Mouse (Mus musculus) retina, postnatal 1 day (tissue): ENCODE measurements around the gene Sntg2.
A peak's percentile ranks its signal among the peaks of the same experiment; 100 is the strongest.

Source experiments
- DNase-seq: peaks from one replicate; pipeline ENCODE4 v3.0.0-alpha.2; 2012

Gene Sntg2

DNA sequence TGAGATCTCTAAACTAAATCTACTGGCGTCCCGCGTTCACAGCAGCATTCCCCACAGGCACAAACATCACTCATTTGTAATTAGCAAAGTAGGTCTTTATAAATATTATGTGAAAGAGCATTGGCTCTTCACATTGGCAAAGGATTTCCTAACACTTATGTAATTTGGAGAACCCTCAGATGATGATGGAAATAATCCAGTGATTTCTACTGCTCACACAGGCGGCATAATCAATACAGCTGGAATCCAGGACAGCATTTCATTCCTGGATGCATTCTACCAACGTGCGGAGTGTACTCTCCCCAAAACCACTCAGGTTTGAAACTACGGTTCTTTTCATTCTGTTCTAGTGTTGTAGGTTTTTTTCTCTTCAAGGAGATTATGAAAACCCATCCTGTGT is 172.6 kb downstream of the Sntg2 start:
- no peak for DNase-seq

DNA sequence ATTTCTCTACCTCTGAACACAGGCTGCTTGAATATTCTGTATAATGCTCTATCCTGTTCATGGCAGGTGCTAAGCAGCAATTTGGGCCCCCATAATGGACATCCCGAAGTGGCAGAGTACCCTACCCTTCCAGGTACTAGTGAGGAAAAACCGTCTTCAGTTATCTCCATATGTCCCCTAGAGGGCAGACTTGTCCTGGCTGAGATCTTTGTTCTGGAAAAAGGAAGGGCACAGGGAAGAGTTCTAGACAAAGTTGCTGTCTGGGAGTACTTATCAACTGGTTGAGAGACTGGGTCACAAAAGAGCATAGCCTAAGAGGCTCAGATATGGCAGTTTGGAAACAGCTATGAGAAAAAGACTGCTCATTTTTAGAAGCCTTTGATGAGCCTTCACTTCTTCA is 173.4 kb downstream of the Sntg2 start:
- peak; percentile 59 for DNase-seq

DNA sequence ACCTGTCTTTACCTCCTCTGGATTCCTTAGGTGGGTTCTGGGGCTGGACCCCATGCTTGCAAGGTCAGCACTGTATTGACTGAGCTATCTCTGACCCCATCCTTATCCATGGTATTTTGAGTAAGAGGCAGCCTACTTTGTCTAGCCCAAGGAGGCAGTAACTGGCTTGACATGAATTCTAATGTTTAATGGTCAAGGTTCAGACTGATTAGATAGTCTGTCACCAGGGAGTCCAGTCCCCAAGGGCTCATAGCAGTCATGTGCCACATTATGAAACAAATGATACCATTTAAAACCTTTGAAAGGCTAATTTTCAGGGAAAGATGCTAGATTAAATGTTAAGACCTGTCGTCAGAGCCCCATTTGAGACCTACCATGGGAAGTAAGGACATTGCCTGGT is 174.9 kb downstream of the Sntg2 start:
- DNase-seq: no peak

DNA sequence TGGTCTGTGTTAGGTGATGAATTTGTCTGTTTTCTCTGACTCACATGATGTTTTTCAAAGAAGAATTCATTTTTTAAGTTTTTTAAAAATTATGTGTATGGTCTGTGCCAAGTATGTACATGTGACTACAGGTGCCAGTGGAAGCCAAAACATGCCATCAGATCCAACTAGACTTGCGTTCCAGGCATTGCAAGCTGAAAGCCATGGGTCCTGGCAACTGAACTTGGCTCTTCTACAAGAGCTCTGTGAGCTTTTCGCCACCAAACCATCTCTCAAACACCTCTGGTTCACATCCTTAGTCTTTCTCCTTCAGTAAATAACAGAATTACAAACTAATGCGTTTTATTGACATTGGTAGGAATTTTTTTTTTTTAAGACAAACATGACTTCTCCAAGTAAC is 191.5 kb downstream of the Sntg2 start:
- no peak for DNase-seq

DNA sequence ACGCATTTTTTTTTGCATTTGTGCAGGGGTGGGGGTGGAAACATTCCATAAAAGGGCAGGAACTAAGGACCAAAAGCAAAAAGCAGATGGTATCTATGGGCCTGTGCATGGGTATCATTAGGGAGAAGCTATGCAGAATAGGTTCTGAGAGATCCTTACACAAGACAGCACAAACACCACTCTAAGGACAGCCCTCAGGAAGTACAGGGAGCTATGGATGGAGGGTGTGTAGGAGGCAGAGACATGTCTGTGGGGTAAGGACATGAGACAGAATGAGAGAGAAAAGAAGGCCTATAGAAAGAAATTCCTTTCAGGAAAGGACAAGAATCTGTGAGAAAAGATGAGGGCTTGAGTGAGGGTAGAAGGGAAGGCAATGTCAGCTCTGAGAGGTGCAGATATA is 193.6 kb downstream of the Sntg2 start:
- DNase-seq: no peak

DNA sequence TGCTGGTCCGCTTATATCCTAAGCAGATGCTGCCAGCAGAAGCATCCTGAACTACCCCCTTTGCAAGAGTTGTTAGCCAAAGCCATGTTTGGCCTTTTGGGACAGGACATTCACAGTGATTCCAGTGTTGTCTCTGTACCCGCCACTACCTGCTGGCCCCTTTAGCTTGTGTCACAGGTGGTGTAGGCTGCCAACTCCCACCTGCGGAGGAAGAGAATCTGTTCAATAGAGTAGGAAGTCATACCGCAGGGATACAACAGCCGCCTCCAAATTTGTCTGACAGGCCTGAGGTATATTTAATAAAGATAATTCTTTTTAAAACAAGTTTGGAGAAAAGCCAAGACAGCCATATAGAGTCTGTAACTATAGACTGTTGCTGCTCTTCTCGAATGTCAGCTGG is 195.2 kb downstream of the Sntg2 start:
- DNase-seq: no peak

DNA sequence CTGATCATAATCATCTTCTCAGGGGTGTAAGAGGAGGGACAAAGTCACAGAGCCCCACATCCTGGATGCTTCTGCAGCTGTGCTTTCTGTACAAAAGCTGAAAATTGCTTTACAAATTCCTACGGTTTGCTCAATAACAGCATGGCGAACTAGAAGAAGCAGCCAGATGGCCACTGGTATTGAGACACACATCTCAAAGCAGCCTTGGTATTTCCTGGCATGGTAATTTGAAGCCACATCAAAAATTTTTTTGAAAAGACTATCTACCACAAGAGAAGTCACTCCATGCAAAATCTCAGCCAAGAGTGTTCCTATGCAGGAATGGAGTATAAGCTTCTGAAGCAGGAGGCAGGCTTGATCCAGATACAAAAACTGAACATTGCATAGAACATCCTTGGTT is 195.6 kb downstream of the Sntg2 start:
- no peak for DNase-seq

DNA sequence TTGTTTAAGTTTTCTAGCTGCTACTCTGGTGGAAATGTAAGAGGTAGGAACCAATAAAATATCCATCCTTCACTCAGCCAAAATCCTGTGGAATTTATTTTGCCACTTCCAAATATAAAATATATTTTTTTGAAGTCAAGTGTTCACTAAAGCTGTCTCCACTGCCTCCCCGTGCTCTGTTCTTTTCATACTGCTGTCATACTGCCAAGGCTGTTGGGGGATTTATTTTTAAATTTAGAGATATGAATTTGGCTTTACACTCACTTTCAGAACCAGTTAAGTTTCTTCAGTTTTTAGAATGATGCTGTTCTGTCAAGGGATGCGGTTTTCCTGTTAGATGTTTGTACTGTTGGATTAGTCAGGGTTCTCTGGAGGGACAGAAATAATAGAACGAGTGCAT is 204.7 kb downstream of the Sntg2 start:
- DNase-seq: no peak

DNA sequence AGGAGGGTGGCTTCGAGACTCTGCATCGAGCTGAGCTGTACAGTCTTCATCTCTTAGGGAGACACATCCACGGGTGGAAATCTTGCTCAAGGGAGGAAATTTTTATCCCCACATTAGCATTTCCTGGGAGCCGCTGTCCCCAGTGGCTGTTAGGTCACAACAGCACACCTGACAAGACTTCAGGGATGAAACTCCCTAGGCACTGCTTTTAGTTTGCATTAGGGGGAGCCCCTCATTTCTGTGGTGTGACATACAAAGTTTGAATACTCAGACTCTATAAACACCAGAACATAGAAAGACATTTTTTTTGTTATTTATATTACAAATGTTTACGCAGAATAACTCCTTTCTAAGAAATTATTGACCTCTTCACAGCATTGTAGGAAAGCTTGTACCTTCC is 208.6 kb downstream of the Sntg2 start:
- no peak for DNase-seq

DNA sequence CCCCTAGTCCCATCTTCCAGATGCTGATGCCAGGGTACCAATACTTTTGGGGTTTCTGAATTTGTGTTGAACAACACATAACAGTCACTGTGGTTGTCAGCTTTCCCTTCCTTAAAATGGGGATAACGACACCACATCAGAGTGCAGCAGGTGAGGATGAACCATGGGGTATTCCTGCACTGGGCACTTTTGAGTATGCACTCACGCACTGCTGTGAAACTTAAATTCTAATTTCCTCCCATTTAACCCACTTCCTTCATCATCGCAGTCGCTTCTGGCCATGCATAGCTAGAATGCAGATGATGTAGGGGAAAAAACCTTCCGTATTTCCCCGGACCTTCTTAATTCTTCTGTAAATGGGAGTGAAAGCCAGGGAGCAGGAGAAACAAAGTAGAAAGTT is 209.2 kb downstream of the Sntg2 start:
- DNase-seq: no peak

DNA sequence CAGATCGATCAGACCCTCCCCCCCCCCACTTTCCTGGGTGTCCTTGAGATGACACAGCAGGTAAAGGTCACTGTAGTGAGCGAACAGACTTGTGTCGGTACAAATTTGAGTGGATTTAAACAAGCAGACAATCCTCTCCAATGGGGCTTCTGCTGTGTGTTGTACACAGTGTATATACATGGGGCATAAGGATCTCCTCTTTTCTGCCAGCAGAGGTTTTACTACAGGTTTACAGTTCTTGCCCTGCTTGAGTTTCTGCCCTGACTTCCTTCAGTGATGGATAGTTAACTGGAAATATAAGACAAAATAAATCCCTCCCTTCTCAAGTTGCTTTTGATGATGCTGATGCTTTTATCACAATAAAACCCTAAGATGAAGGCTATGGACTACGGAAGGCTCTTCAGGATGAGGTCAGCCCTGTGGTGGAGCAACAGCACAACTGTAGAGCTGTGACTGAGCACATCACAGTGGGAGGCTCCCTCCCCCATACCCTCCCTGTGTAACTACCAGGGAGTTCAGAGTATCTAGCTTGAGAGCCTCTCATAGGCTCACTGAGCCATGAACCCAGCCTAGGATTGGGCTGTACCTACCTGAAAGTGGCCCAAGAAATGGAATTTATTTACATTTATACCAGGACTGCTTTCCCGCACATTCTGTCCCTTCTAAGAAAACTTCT is 211.3 kb downstream of the Sntg2 start:
- DNase-seq: no peak

DNA sequence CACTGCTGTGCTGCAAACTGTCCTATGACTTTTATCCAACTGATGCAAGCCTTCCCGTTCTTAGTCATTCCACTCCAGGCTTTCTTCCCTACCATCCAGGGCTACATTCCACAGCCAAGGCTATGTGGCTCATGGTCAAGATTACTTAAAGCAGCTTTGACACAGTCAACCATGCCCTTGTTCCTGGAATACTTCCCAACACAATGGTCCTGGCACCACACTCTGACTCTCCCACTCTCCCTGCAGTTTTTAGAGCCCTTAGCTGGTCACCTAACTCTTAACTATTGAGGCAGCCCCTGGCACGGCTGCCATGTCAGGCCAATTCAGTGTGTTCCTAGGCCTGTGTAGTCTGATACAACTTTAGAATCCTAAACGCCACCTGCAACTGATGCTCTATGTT is 212.7 kb downstream of the Sntg2 start:
- no peak for DNase-seq

DNA sequence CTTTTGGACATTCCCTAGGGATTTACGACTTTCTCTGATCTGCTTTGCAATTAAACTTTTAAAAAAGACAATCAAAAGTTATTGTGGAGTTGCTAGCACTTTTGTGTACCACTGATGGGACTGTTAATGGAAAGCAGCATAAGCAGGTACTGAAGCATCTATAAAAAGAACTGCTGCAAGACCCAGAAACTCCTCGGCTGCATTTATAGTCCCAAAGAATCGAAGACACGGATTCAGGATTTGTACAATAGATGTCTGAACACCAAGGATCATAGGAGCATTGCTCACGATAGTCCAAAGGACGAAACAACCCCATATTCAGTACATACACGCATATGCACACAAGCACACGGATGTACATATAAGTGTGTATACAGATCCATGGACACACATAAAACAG is 213.4 kb downstream of the Sntg2 start:
- no peak for DNase-seq

DNA sequence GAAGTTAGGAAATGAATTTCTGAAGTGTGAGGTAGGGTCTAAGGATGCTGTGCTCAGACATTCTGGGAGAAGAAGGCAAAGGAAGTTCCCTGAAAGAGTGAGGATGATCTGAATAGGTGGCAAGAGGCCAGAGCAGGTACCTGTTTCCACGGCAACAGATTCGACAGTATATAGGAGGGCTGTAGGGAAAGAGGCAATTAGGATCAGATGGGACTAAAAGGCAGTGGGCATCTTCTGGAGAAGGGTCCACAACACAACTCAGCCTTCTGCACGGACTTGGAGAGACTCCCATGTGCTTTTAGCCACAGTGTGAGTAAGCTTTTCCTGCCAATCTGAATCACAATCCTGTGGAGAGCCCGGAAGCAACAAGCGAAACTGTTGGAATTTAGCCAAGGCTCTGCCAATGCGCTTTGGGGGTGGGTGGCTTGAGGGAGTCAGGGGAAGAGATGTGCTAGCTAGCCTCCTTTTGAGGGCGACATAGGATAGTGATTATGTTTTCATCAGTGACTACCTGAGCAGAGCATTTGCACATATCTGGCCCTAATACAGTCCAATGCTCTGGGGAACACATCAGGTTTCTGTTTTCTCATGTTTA is 219.0 kb downstream of the Sntg2 start:
- DNase-seq: no peak

DNA sequence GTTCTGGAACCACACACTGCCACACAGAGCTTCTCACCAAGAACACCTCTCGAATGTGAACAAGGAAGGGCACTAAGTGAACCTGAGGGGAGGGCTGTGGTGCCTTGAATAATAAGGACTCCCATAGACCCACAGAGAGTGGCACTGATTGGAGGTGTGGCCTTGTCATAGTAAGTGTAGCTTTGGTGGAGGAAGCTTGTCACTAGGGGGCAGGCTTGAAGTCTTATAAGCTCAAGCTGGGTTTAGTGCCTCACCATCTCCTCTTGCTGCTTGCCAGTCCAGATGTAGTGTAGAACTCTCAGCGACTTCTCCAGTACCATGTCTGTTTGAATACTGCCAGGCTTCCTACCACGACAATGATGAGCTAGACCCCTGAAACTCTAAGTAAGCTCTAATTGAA is 231.1 kb downstream of the Sntg2 start:
- DNase-seq: no peak

DNA sequence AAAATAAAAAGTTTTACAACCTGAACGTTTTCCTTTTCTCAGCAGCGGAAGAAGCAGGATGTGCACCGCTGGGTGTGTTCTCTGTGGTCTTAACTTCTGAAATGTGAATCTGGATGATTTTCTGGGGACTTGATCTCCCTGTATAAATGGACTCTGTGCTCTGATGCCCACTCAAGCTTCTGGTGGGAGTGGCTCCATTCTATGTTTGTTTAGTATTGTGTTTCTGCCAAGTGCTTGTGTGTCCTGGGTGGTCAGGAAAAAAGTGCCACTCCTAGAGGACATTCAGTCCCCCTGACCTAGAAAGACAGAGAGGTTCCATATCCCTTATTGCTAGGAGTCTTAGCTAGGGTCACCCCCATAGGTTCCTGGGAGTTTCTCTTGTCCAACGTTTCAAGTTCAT is 240.7 kb downstream of the Sntg2 start, which contains the start of gene Tpo:
Tpo (minus strand) TSS at position 101 of the 400 bp plus-strand sequence.
- no peak for DNase-seq

DNA sequence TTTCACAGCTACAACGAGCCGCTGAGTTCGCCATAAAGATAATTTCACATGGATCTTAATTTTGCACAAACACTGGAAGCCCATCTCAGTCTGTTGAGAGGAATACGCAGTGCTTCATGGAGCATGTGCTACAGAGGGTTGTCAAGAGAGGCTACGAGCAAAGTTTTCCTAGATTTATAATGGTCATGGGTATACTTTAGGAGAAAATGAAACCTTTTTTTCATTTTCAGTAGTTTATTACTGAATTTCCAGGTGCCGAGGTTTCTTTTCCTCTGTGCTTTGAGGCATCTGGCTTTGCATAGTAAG is 243.8 kb downstream of the Sntg2 start:
- DNase-seq: no peak

DNA sequence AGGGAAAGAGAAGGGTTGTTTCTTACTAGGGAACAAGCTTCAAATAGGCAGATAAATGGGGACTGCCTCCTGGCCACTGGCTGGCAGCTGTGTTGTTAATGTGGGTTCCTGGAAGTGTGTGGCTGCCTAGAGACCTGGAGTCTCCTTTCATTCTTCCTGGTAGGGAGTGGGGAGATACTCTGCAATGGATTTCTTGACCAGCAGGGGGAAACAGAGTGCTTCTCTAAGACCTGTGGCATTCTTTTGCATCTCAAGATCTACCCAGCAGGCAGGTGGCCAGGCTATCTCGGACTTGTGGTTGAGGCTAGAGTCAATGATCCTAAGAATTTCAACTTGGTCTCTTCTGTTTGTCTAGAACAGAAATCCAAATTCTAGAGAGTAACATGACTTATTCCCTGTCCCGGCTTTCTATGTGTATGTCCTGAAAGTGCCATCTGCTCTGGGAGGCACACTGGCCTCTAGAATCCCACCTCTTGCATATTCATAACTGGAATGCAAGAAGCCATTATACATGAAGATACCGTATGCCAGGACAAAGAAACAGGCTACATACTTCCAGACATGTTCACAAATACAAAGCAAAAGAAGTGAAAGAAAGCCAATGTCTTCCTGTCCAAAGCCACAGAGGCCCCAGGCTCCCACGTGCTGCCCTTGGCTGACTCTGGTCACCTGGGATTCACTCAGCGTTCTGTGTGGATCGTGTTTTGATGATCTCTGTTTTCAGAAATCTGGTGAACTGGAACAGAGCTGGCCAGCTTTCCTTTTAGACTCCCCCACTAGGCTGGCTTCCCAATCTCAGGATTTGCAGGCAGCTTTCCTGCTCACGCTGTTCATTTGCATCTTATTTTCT is 244.4 kb downstream of the Sntg2 start:
- DNase-seq: peak; percentile 68
